Comparison of ENCODE assay signal across 16 mouse cellular contexts in genomic region chr8:70281001-70281400, GRCm38 (mm10). TPM values are rescaled to one million over a fixed set of nuclear protein-coding genes. Genes with fewer than 3 reads are reported as not detected.
DNase-seq lines count a peak whose midpoint lies in the region; ATAC-seq lines count a peak whose summit lies in the region.
"Had no signal": no experiment of that assay in that cellular context is flagged by ENCODE, and none has a peak within 500 bp of the region (broad histone marks: within the 10 kb centered on the region; RNA-seq: fewer than 3 reads in every experiment).

No protein-coding gene starts in this region.

- 45% methylated on average over 3 of the region's 3 CpGs for WGBS in heart, embryonic 11.5 days (ENCODE audit: insufficient replicate concordance)
- WGBS in kidney, embryonic 16.5 days, result 49% methylated on average over 3 of the region's 3 CpGs

- H3K4me3 ChIP-seq in heart, embryonic 11.5 days (ENCODE audit: low read depth, low read length), result no peak overlapping the region
- no peak overlapping the region for H3K4me3 ChIP-seq in kidney, embryonic 16.5 days (ENCODE audit: low read length)
- H3K4me3 ChIP-seq in megakaryocyte, embryonic 14.5 days (replicated peaks), result peak overlapping the region; percentile 51
- H3K4me3 ChIP-seq: embryonic facial prominence, embryonic 12.5 days; forebrain, embryonic 15.5 days had no signal

- peak overlapping the region; percentile 49; the same call in 1 of the 2 replicates for H3K9ac ChIP-seq in heart, embryonic 11.5 days (ENCODE audit: low read depth, low read length)
- no peak overlapping the region; the same call in 1 of the 2 replicates for H3K9ac ChIP-seq in kidney, embryonic 16.5 days (replicated peaks; ENCODE audit: low read length)
- H3K9ac ChIP-seq: embryonic facial prominence, embryonic 12.5 days; forebrain, embryonic 15.5 days had no signal

- no peak overlapping the region for H3K4me2 ChIP-seq in heart, embryonic 11.5 days
- H3K4me2 ChIP-seq in kidney, embryonic 16.5 days (replicated peaks; ENCODE audit: low read depth, low read length), result no peak overlapping the region
- H3K4me2 ChIP-seq: embryonic facial prominence, embryonic 12.5 days; forebrain, embryonic 15.5 days; midbrain, embryonic 11.5 days had no signal

- H3K36me3 ChIP-seq in heart, embryonic 11.5 days (ENCODE audit: control insufficient read depth, insufficient read depth, low read length), result peaks cover 11% of the 10 kb centered on the region
- H3K36me3 ChIP-seq in kidney, embryonic 16.5 days (ENCODE audit: insufficient read depth, low read length), result peaks cover 14% of the 10 kb centered on the region
- H3K36me3 ChIP-seq in megakaryocyte, embryonic 14.5 days (replicated peaks; ENCODE audit: low read length), result peaks cover 32% of the 10 kb centered on the region

- H3K27ac ChIP-seq in heart, embryonic 11.5 days (ENCODE audit: low read depth, low read length), result peak overlapping the region; percentile 10; the same call in 1 of the 2 replicates
- H3K27ac ChIP-seq in kidney, embryonic 16.5 days (ENCODE audit: low read length), result peak overlapping the region; percentile 44; the same call in 1 of the 2 replicates
- H3K27ac ChIP-seq: embryonic facial prominence, embryonic 12.5 days; forebrain, embryonic 15.5 days had no signal

- peaks cover 18% of the 10 kb centered on the region for H3K4me1 ChIP-seq in heart, embryonic 11.5 days (ENCODE audit: control insufficient read depth, insufficient read depth, low read length)
- H3K4me1 ChIP-seq in kidney, embryonic 16.5 days (ENCODE audit: insufficient read depth, low read length), result peaks cover 25% of the 10 kb centered on the region
- H3K4me1 ChIP-seq in megakaryocyte, embryonic 14.5 days, result peaks cover 89% of the 10 kb centered on the region

- H3K27me3 ChIP-seq in heart, embryonic 11.5 days (ENCODE audit: control insufficient read depth, insufficient read depth, low read length), result no peaks in the 10 kb centered on the region
- no peaks in the 10 kb centered on the region for H3K27me3 ChIP-seq in kidney, embryonic 16.5 days (ENCODE audit: insufficient read depth, low read length)
- H3K27me3 ChIP-seq in megakaryocyte, embryonic 14.5 days (replicated peaks), result no peaks in the 10 kb centered on the region
- H3K27me3 ChIP-seq: embryonic facial prominence, embryonic 12.5 days; forebrain, embryonic 15.5 days had no signal

- no peaks in the 10 kb centered on the region for H3K9me3 ChIP-seq in heart, embryonic 11.5 days (replicated peaks; ENCODE audit: control insufficient read depth, low read length)
- H3K9me3 ChIP-seq in kidney, embryonic 16.5 days (ENCODE audit: low read length), result no peaks in the 10 kb centered on the region
- H3K9me3 ChIP-seq in megakaryocyte, embryonic 14.5 days, result no peaks in the 10 kb centered on the region
- H3K9me3 ChIP-seq: embryonic facial prominence, embryonic 12.5 days; forebrain, embryonic 15.5 days had no signal

- ATAC-seq in heart, embryonic 11.5 days (replicated peaks; ENCODE audit: insufficient number of reproducible peaks, low FRiP score, low TSS enrichment), result no peak
- ATAC-seq in kidney, embryonic 16.5 days (ENCODE audit: low FRiP score, low TSS enrichment), result no peak
- no peak for ATAC-seq in megakaryocyte, adult 5-6 weeks (ENCODE audit: poor library complexity, severe bottlenecking)
- ATAC-seq: forebrain, embryonic 15.5 days; inflammation-experienced regulatory T-cells, adult 6 months had no signal

- DNase-seq in heart, adult 8-10 months (ENCODE audit: low spot score), result no peak
- no peak for DNase-seq in kidney, adult 9 months
- DNase-seq in testis, postnatal 10 days (ENCODE audit: low spot score), result peak; percentile 83
- no peak for DNase-seq in urinary bladder, postnatal 4 days (ENCODE audit: low spot score in 2 of 2)
- DNase-seq: cerebellum, postnatal 10 days; gastrocnemius, postnatal 25 days; retina, postnatal 1 day; thymus, postnatal 4 days had no signal

RNA-seq across cellular contexts. Expression of gene Homer3, which starts 1.6 kb away (rescaled TPM):
- 25.5 and 30.0 TPM in 2 replicates for polyA plus RNA-seq in heart, embryonic 11.5 days (2014; fragmentation: Nextera tagmentation; extraction: Ambion mirVana)
- 1 to 10 TPM; 7.8 to 9.1 (median 8.0) TPM for total RNA-seq in heart, adult 8-10 months (2022)
- polyA plus RNA-seq in kidney, embryonic 16.5 days (2015; fragmentation: Nextera tagmentation; extraction: Ambion mirVana), result 74.2 and 81.3 TPM in 2 replicates
- 192 and 246 TPM in 2 replicates for polyA plus RNA-seq in megakaryocyte, embryonic 14.5 days (2012; ENCODE audit: insufficient read depth, low replicate concordance)
- 1.6 and 3.5 TPM in 2 replicates for total RNA-seq in megakaryocyte, adult 5-6 weeks (2015)
- 2.9 and 8.0 TPM in 2 replicates for total RNA-seq in megakaryocyte, adult 5-6 weeks (2017)

RNA-seq across cellular contexts. Expression of gene Ddx49, which starts 21.3 kb away (rescaled TPM):
- 36.4 and 37.6 TPM in 2 replicates for polyA plus RNA-seq in heart, embryonic 11.5 days (2014; fragmentation: Nextera tagmentation; extraction: Ambion mirVana)
- 10 to 100 TPM; 26.0 to 34.5 (median 31.9) TPM for total RNA-seq in heart, adult 8-10 months (2022)
- 51.8 and 54.1 TPM in 2 replicates for polyA plus RNA-seq in kidney, embryonic 16.5 days (2015; fragmentation: Nextera tagmentation; extraction: Ambion mirVana)
- 29.5 and 36.4 TPM in 2 replicates for polyA plus RNA-seq in megakaryocyte, embryonic 14.5 days (2012; ENCODE audit: insufficient read depth, low replicate concordance)
- 17.9 and 19.9 TPM in 2 replicates for total RNA-seq in megakaryocyte, adult 5-6 weeks (2015)
- 53.6 and 81.7 TPM in 2 replicates for total RNA-seq in megakaryocyte, adult 5-6 weeks (2017)

RNA-seq across cellular contexts. Expression of gene Cope, which starts 21.3 kb away (rescaled TPM):
- polyA plus RNA-seq in heart, embryonic 11.5 days (2014; fragmentation: Nextera tagmentation; extraction: Ambion mirVana), result 307 and 329 TPM in 2 replicates
- total RNA-seq in heart, adult 8-10 months (2022), result 100 to 1,000 TPM; 148 to 165 (median 161) TPM
- 389 and 439 TPM in 2 replicates for polyA plus RNA-seq in kidney, embryonic 16.5 days (2015; fragmentation: Nextera tagmentation; extraction: Ambion mirVana)
- 335 and 566 TPM in 2 replicates for polyA plus RNA-seq in megakaryocyte, embryonic 14.5 days (2012; ENCODE audit: insufficient read depth, low replicate concordance)
- 163 and 178 TPM in 2 replicates for total RNA-seq in megakaryocyte, adult 5-6 weeks (2015)
- 89.1 and 96.1 TPM in 2 replicates for total RNA-seq in megakaryocyte, adult 5-6 weeks (2017)

RNA-seq across cellular contexts. Expression of gene Cers1, which starts 34.6 kb away (rescaled TPM):
- polyA plus RNA-seq in heart, embryonic 11.5 days (2014; fragmentation: Nextera tagmentation; extraction: Ambion mirVana), result 1.4 and 1.5 TPM in 2 replicates
- under 1 TPM; 0.14 to 0.53 (median 0.38) TPM for total RNA-seq in heart, adult 8-10 months (2022)
- polyA plus RNA-seq in kidney, embryonic 16.5 days (2015; fragmentation: Nextera tagmentation; extraction: Ambion mirVana), result 2.5 and 2.7 TPM in 2 replicates
- polyA plus RNA-seq in megakaryocyte, embryonic 14.5 days (2012; ENCODE audit: insufficient read depth, low replicate concordance), result 0.55 and 1.8 TPM in 2 replicates
- total RNA-seq in megakaryocyte, adult 5-6 weeks (2015), result not detected in 2 replicates
- not detected in 2 replicates for total RNA-seq in megakaryocyte, adult 5-6 weeks (2017)
- polyA plus RNA-seq: inflammation-experienced regulatory T-cells, adult 6 months had no signal

RNA-seq across cellular contexts. Expression of gene Armc6, which starts 46.7 kb away (rescaled TPM):
- polyA plus RNA-seq in heart, embryonic 11.5 days (2014; fragmentation: Nextera tagmentation; extraction: Ambion mirVana), result 17.6 and 17.8 TPM in 2 replicates
- 1 to 10 TPM; 6.8 to 9.0 (median 7.4) TPM for total RNA-seq in heart, adult 8-10 months (2022)
- 23.8 and 31.5 TPM in 2 replicates for polyA plus RNA-seq in kidney, embryonic 16.5 days (2015; fragmentation: Nextera tagmentation; extraction: Ambion mirVana)
- polyA plus RNA-seq in megakaryocyte, embryonic 14.5 days (2012; ENCODE audit: insufficient read depth, low replicate concordance), result 22.2 and 27.8 TPM in 2 replicates
- 4.4 and 4.5 TPM in 2 replicates for total RNA-seq in megakaryocyte, adult 5-6 weeks (2015)
- total RNA-seq in megakaryocyte, adult 5-6 weeks (2017), result 2.6 and 5.6 TPM in 2 replicates
